Mouse (Mus musculus) stomach, postnatal 0 days (tissue): Measurements from ENCODE around the gene Ric1.

Experiments used
- CTCF ChIP-seq: IDR thresholded peaks from 2 replicates; pipeline ENCODE4 v1.5.1; 2016; ENCODE audit warnings: antibody characterized with exemption, low read depth, mild to moderate bottlenecking, moderate library complexity
- EP300 ChIP-seq: optimal IDR thresholded peaks from 2 replicates; pipeline ENCODE3; 2016; ENCODE audit warnings: antibody characterized with exemption

DNA sequence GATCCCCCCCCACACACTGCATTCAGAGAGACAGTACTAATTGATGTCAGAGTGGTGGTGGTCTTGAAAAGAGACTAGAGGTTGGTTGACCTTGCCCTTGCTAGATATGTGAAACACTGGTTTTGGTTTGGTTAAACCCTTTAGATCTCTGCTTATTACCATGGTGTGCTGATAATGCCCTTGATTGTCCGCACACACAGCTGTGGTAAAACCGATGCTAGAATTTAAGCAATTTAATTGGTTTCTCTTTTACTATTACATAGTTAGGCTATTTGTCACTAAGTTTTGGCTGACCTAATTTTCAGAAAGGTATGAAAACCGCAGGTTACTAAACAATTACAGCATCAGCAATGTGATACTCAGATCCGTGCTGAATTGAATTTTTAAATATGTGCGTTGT is 1.6 kb downstream of the Ric1 start:
- no peak for TF ChIP-seq EP300
- TF ChIP-seq CTCF: no peak
